Mouse (Mus musculus): ENCODE data around the gene Nkain1.

DNA sequence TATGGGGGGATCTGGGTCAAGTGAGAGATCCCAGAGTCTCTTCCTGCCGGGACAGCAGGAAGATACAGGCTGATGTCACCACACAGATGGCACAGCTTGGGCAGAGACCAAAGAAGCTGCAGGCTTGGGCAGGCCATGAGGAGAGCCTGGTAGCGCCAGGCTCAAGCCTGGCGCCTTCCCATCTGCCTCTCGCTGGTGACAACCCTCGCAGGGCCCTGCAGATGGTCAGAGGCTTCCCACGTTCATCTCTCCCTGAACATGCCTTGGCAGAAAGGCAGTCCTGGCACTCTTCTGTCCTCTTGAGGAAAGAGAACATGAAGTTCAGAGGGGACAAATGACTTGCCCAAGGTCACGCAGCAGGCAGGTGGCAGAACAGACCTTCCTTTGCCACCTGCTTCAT, 34.3 kb downstream of the Nkain1 start:
- TF ChIP-seq CTCF (IDR thresholded peaks at IDR 0.05; ENCODE audit: low read depth, low read length) (no peak), POLR2A (IDR thresholded peaks at IDR 0.05; ENCODE audit: borderline replicate concordance, low read depth, low read length) (no peak)

Measured in bone marrow macrophage, adult 2 months (primary cell).